Mouse (Mus musculus) spleen, adult 2 months (tissue): ENCODE data around the gene Ccdc71.

Source experiments
- CTCF ChIP-seq: fragments of 200-500 bp; IDR thresholded peaks from 2 replicates; pipeline ENCODE4 v1.5.1; 2011; ENCODE audit warnings: mild to moderate bottlenecking, inconsistent platforms; ENCODE audit not compliant: insufficient read depth, insufficient read length, insufficient replicate concordance; ENCODE audit errors: extremely low read depth
- POLR2A ChIP-seq: fragments of 200-500 bp; IDR thresholded peaks from 2 replicates; pipeline ENCODE4 v1.6.1; 2011; ENCODE audit warnings: low read depth, low read length, inconsistent platforms

- TF ChIP-seq POLR2A (no peak), CTCF (no peak)
Measured at GRCm38 (mm10) chr9:108489702-108490558, 29.6 kb downstream of the Ccdc71 start.
